Comparison of ENCODE assay signal across 9 mouse cellular contexts in genomic region chr1:155236306-155237024, GRCm38 (mm10). TPM values are rescaled to one million over a fixed set of nuclear protein-coding genes. Genes with fewer than 3 reads are reported as not detected.
A peak's percentile ranks its signal among the peaks of the same experiment; 100 is the strongest.
DNase-seq lines count a peak whose midpoint lies in the region; ATAC-seq and TF ChIP-seq lines count a peak whose summit lies in the region.
"Had no signal": no experiment of that assay in that cellular context is flagged by ENCODE, and none has a peak within 500 bp of the region (broad histone marks: within the 10 kb centered on the region; RNA-seq: fewer than 3 reads in every experiment).

No protein-coding gene starts in this region.

- H3K9ac ChIP-seq in hindbrain, embryonic 12.5 days = no peak overlapping the region
- no peak overlapping the region for H3K9ac ChIP-seq in embryonic facial prominence, embryonic 13.5 days
- H3K9ac ChIP-seq in heart, embryonic 16.5 days (ENCODE audit: low read length) = peak overlapping the region; percentile 62
- H3K9ac ChIP-seq in midbrain, embryonic 13.5 days (replicated peaks) = 0 out of 2 replicates have a peak overlapping the region, but pooled peaks have one; percentile 0

- no peak overlapping the region for H3K4me2 ChIP-seq in hindbrain, embryonic 12.5 days (replicated peaks)
- no peak overlapping the region for H3K4me2 ChIP-seq in embryonic facial prominence, embryonic 13.5 days
- 0 out of 2 replicates have a peak overlapping the region, but pooled peaks have one; percentile 12 for H3K4me2 ChIP-seq in heart, embryonic 16.5 days (ENCODE audit: low read depth, low read length)
- no peak overlapping the region for H3K4me2 ChIP-seq in midbrain, embryonic 13.5 days (replicated peaks)

- H3K4me3 ChIP-seq in hindbrain, embryonic 10.5 days = no peak overlapping the region
- H3K4me3 ChIP-seq in hindbrain, embryonic 12.5 days = no peak overlapping the region
- H3K4me3 ChIP-seq in embryonic facial prominence, embryonic 13.5 days = no peak overlapping the region
- no peak overlapping the region for H3K4me3 ChIP-seq in heart, embryonic 16.5 days (ENCODE audit: low read length)
- no peak overlapping the region for H3K4me3 ChIP-seq in midbrain, embryonic 13.5 days (replicated peaks)
- H3K4me3 ChIP-seq in lung, adult 2 months (replicated peaks; ENCODE audit: extremely low read depth, low read depth, low read length) = no peak overlapping the region

- no peak for TF ChIP-seq CTCF in lung, adult 2 months (IDR thresholded peaks at IDR 0.05; ENCODE audit: insufficient read depth, low read length)

- no peak for TF ChIP-seq POLR2A in lung, adult 2 months (IDR thresholded peaks at IDR 0.05; ENCODE audit: borderline replicate concordance, extremely low read depth, low read depth, low read length)

- no peak for DNase-seq in hindbrain, embryonic 10.5 days (ENCODE audit: low spot score)
- no peak for DNase-seq in cerebellum, adult 11-12 months
- DNase-seq in lung, adult 2 months = no peak
- no peak for DNase-seq in thymus, postnatal 14 days
- DNase-seq: thymus, adult 18-20 months had no signal

- H3K36me3 ChIP-seq in hindbrain, embryonic 10.5 days = peaks cover 14% of the 10 kb centered on the region
- no peaks in the 10 kb centered on the region for H3K36me3 ChIP-seq in hindbrain, embryonic 12.5 days
- peaks cover 41% of the 10 kb centered on the region for H3K36me3 ChIP-seq in embryonic facial prominence, embryonic 13.5 days
- peaks cover 15% of the 10 kb centered on the region for H3K36me3 ChIP-seq in heart, embryonic 16.5 days (ENCODE audit: control insufficient read depth, insufficient read depth)
- H3K36me3 ChIP-seq in midbrain, embryonic 13.5 days = no peaks in the 10 kb centered on the region

- H3K4me1 ChIP-seq in hindbrain, embryonic 10.5 days (replicated peaks) = peaks cover 83% of the 10 kb centered on the region
- H3K4me1 ChIP-seq in hindbrain, embryonic 12.5 days = peaks cover 64% of the 10 kb centered on the region
- peaks cover 83% of the 10 kb centered on the region for H3K4me1 ChIP-seq in embryonic facial prominence, embryonic 13.5 days
- peaks cover 81% of the 10 kb centered on the region for H3K4me1 ChIP-seq in heart, embryonic 16.5 days (ENCODE audit: control insufficient read depth, insufficient read depth, low read length)
- peaks cover 73% of the 10 kb centered on the region for H3K4me1 ChIP-seq in midbrain, embryonic 13.5 days (replicated peaks)
- H3K4me1 ChIP-seq in lung, adult 2 months (ENCODE audit: control insufficient read depth, insufficient read depth, low read length) = no peaks in the 10 kb centered on the region; the same call in 1 of the 2 replicates

- 53% methylated on average over 13 of the region's 13 CpGs for WGBS in hindbrain, embryonic 10.5 days
- WGBS in hindbrain, embryonic 12.5 days = 53% methylated on average over 13 of the region's 13 CpGs
- WGBS in embryonic facial prominence, embryonic 13.5 days = 61% methylated on average over 13 of the region's 13 CpGs
- 35% methylated on average over 13 of the region's 13 CpGs for WGBS in heart, embryonic 16.5 days
- 28% methylated on average over 13 of the region's 13 CpGs for WGBS in midbrain, embryonic 13.5 days
- 75% methylated on average over 13 of the region's 13 CpGs for WGBS in lung, adult 2 months

- peaks cover 4% of the 10 kb centered on the region for H3K27me3 ChIP-seq in hindbrain, embryonic 10.5 days (ENCODE audit: insufficient read depth, poor library complexity, severe bottlenecking)
- H3K27me3 ChIP-seq in hindbrain, embryonic 12.5 days = no peaks in the 10 kb centered on the region; the same call in 1 of the 2 replicates
- 0 out of 2 replicates have a peak, but pooled peaks cover 1% of the 10 kb centered on the region for H3K27me3 ChIP-seq in embryonic facial prominence, embryonic 13.5 days
- H3K27me3 ChIP-seq in heart, embryonic 16.5 days (ENCODE audit: control insufficient read depth, insufficient read depth, low read length) = no peaks in the 10 kb centered on the region
- no peaks in the 10 kb centered on the region for H3K27me3 ChIP-seq in midbrain, embryonic 13.5 days

- no peaks in the 10 kb centered on the region for H3K9me3 ChIP-seq in hindbrain, embryonic 10.5 days
- H3K9me3 ChIP-seq in hindbrain, embryonic 12.5 days (replicated peaks) = no peaks in the 10 kb centered on the region
- no peaks in the 10 kb centered on the region for H3K9me3 ChIP-seq in embryonic facial prominence, embryonic 13.5 days
- H3K9me3 ChIP-seq in heart, embryonic 16.5 days (replicated peaks; ENCODE audit: control insufficient read depth, low read length) = no peaks in the 10 kb centered on the region
- H3K9me3 ChIP-seq in midbrain, embryonic 13.5 days = no peaks in the 10 kb centered on the region

- ATAC-seq in hindbrain, embryonic 12.5 days (ENCODE audit: low FRiP score) = no peak
- no peak for ATAC-seq in embryonic facial prominence, embryonic 13.5 days (ENCODE audit: insufficient number of reproducible peaks, insufficient read depth, low FRiP score, low TSS enrichment, low read depth)
- 0 out of 2 replicates have a peak, but pooled peaks have one; percentile 3 for ATAC-seq in heart, embryonic 16.5 days (replicated peaks; ENCODE audit: extremely low read depth, insufficient read depth, low FRiP score)
- ATAC-seq in midbrain, embryonic 13.5 days = no peak

- peak overlapping the region; percentile 77 for H3K27ac ChIP-seq in hindbrain, embryonic 10.5 days
- no peak overlapping the region for H3K27ac ChIP-seq in hindbrain, embryonic 12.5 days
- H3K27ac ChIP-seq in embryonic facial prominence, embryonic 13.5 days = 0 out of 2 replicates have a peak overlapping the region, but pooled peaks have one; percentile 44
- peak overlapping the region; percentile 99 for H3K27ac ChIP-seq in heart, embryonic 16.5 days (ENCODE audit: low read length)
- H3K27ac ChIP-seq in midbrain, embryonic 13.5 days = peak overlapping the region; percentile 96

RNA-seq across cellular contexts. Expression of gene BC034090, which starts 7.8 kb away (rescaled TPM):
- polyA plus RNA-seq in hindbrain, embryonic 10.5 days (2016; fragmentation: Nextera tagmentation; extraction: Ambion mirVana) = 5.3 and 6.2 TPM in 2 replicates
- polyA plus RNA-seq in hindbrain, embryonic 12.5 days (2016; fragmentation: Nextera tagmentation; extraction: Ambion mirVana) = 5.0 and 5.4 TPM in 2 replicates
- 6.8 and 7.5 TPM in 2 replicates for polyA plus RNA-seq in embryonic facial prominence, embryonic 13.5 days (2015; fragmentation: Nextera tagmentation; extraction: Ambion mirVana)
- polyA plus RNA-seq in heart, embryonic 16.5 days (2015; fragmentation: Nextera tagmentation; extraction: Ambion mirVana) = 9.1 and 10.9 TPM in 2 replicates
- polyA plus RNA-seq in midbrain, embryonic 13.5 days (2015; fragmentation: Nextera tagmentation; extraction: Ambion mirVana) = 3.9 and 5.5 TPM in 2 replicates
- 9.3 and 9.9 TPM in 2 replicates for polyA plus RNA-seq in lung, adult 2 months (2012; rRNA removed)

Comparison
In these comparisons a context has a peak if more than half of its experiments do, and no peak if none do; other contexts are left out.
1. H3K9ac ChIP-seq: peak in heart, embryonic 16.5 days (single experiment) and midbrain, embryonic 13.5 days (single experiment); none in hindbrain, embryonic 12.5 days (single experiment) and embryonic facial prominence, embryonic 13.5 days (single experiment).